Mouse (Mus musculus) heart, embryonic 12.5 days (tissue): ENCODE data around the gene Rps6ka4. TPM values are rescaled to one million over a fixed set of nuclear protein-coding genes. Genes with fewer than 3 reads are reported as not detected.

Experiments
- ATAC-seq: fragments of 200-750 bp; cut with Nextera tagmentation; 2 replicates; pipeline ENCODE4 v1.8.0; 2017; ENCODE audit warnings: moderate TSS enrichment, moderate library complexity; ENCODE audit not compliant: insufficient number of reproducible peaks, low FRiP score
- H3K27ac ChIP-seq: fragments of 300-500 bp; sonication (generic); 2 replicates; pipeline ENCODE4 v1.5.1; 2016; ENCODE audit warnings: mild to moderate bottlenecking, moderate library complexity; ENCODE audit not compliant: poor library complexity, severe bottlenecking
- H3K27me3 ChIP-seq: fragments of 300-500 bp; sonication (generic); replicated peaks from 2 replicates; pipeline ENCODE4 v1.6.1; 2016; ENCODE audit warnings: mild to moderate bottlenecking, moderate library complexity
- H3K36me3 ChIP-seq: fragments of 300-500 bp; sonication (generic); 2 replicates; pipeline ENCODE4 v1.6.1; 2016; ENCODE audit warnings: mild to moderate bottlenecking, moderate library complexity
- H3K4me1 ChIP-seq: fragments of 300-500 bp; sonication (generic); replicated peaks from 2 replicates; pipeline ENCODE4 v1.6.1; 2016; ENCODE audit warnings: mild to moderate bottlenecking
- H3K4me2 ChIP-seq: fragments of 300-500 bp; sonication (generic); 2 replicates; pipeline ENCODE4 v1.6.1; 2016; ENCODE audit warnings: mild to moderate bottlenecking, moderate library complexity
- H3K4me3 ChIP-seq: fragments of 300-500 bp; sonication (generic); 2 replicates; pipeline ENCODE4 v1.5.1; 2016; ENCODE audit warnings: mild to moderate bottlenecking
- H3K9ac ChIP-seq: fragments of 300-500 bp; sonication (generic); 2 replicates; pipeline ENCODE4 v1.6.1; 2016; ENCODE audit warnings: mild to moderate bottlenecking, moderate library complexity
- H3K9me3 ChIP-seq: fragments of 300-500 bp; sonication (generic); replicated peaks from 2 replicates; pipeline ENCODE4 v1.6.1; 2016; ENCODE audit warnings: mild to moderate bottlenecking, moderate library complexity
- WGBS: fragments of 180-500 bp; shearing (Covaris S2); methylation state at CpG from one replicate; pipeline ENCODE4 v1.1.7; 2016; 5-methylcytosine and 5-hydroxymethylcytosine counted together
- microRNA-seq: library from miRNA; unstranded; fragments of <30 nt; microRNA quantifications from one replicate; pipeline ENCODE4, GENCODE M21; 2017
- polyA plus RNA-seq: library from polyadenylated mRNA; unstranded; fragments of >200 nt; fragmentation: Nextera tagmentation; extraction: Ambion mirVana; gene quantifications from 2 replicates; pipeline ENCODE4 v1.2.1, GENCODE M21; 2016

Rps6ka4 gene
- polyA plus RNA-seq, 1 experiment from 2014 or later = 14.8 TPM

DNA sequence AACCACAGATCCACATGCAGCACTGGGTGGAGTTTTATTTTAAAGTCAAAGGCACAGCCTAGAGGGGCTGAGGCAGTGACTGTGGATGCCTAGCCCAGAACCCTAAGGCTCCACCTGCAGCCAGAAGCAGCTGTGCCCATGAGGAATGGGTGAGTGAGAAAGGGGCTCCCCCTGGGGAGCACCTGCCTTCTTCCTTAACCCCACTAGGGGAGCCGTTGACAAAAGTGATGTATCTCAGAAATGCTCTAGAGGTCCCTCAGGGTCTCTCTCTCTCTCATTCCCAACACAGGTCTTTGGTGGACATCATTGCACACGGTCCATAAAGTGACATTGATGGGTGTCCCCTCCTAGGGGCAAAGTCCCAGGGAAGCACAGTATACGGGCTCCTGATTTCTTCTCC, 11.4 kb downstream of the Rps6ka4 start:
- WGBS = 28% methylated on average over 3 of the region's 3 CpGs
- Histone ChIP-seq H3K36me3 (peaks cover 31% of the 10 kb centered on the region), H3K4me3 (no peak overlapping the region), H3K27ac (no peak overlapping the region), H3K27me3 (peaks cover 69% of the 10 kb centered on the region), H3K4me2 (no peak overlapping the region), H3K4me1 (peaks cover 16% of the 10 kb centered on the region), H3K9ac (no peak overlapping the region), H3K9me3 (no peaks in the 10 kb centered on the region)
- no peak for ATAC-seq

DNA sequence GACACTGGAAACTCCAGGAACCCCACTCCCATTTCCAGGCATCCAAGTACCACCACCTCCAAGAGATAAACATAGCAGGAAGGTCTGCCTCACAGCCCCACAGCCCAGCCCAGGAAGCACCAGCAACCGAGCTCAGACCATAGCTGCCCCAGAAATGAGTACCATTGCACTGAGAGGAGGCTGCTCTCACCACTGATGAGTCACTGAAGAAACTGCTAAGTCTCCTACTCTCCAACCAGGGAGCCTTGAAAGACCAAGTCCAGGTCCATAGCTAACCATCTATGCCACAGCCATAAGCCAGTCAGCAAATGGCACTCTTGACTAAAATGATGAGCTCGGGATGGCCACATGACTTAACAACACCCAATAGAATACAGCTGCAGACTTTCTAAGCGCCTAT, 13.8 kb downstream of the Rps6ka4 start:
- Histone ChIP-seq H3K36me3 (peaks cover 11% of the 10 kb centered on the region), H3K9me3 (no peaks in the 10 kb centered on the region), H3K9ac (no peak overlapping the region), H3K27me3 (peaks cover 59% of the 10 kb centered on the region), H3K4me1 (peaks cover 16% of the 10 kb centered on the region), H3K27ac (no peak overlapping the region), H3K4me2 (no peak overlapping the region), H3K4me3 (no peak overlapping the region)
- 71% methylated on average over 3 of the region's 3 CpGs for WGBS
- no peak for ATAC-seq

DNA sequence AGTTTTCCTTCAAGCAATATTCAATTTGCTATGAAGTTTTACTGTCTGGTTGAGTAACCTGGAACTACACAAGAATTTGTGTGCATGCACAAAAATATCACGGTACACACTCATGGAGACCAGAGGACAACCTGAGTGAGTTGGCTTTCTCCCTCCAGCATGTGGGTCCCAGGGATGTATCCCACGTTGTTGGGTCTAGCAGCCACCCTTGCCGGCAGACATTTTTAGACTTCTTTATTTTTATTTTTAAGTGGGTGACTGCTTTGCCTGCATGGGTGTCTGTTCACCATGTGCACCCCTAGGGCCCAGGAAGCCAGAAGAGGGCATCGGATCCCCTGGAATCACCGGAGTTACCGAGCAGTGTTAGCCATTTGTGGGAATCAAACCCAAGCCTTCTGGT, 15.1 kb downstream of the Rps6ka4 start:
- ATAC-seq = no peak
- Histone ChIP-seq H3K4me2 (no peak overlapping the region), H3K4me1 (peaks cover 7% of the 10 kb centered on the region), H3K4me3 (no peak overlapping the region), H3K27me3 (peaks cover 46% of the 10 kb centered on the region), H3K36me3 (peaks cover 9% of the 10 kb centered on the region), H3K27ac (no peak overlapping the region), H3K9me3 (peaks cover 5% of the 10 kb centered on the region), H3K9ac (no peak overlapping the region)
- WGBS = 78% methylated on average over 6 of the region's 6 CpGs

DNA sequence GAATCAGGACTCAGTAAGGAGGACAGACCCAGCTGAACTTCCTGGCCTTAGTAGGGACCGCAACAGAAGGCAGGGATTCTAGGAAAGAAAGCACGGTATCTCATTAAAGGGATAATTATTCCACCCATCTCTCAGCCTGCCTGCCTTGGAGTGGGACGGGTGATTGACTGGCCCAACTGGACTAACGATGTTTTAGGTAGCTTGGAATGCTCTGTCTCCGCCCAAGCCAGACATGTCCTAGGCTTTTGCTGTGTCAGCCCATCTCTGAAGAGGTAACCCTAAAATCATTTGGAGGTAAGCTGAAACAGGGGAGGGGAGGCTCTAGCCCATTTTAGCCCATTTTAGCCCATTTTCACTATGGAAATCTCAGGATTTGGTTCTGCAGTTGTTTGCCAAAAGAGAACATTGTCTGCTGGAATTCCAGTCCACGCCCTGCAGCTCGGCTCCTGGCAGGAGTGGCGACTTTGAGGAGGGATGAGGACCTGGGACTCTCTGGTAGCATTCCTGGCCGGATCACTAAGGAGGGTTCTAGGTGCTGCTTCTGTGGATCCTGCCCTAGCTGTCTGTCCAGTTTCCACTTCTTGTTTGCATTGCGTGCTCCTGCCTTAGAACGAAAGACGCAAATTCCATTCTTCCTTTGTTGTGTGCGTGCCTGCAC, 19.8 kb downstream of the Rps6ka4 start:
- WGBS = 79% methylated on average over 13 of the region's 13 CpGs
- H3K9ac ChIP-seq = no peak overlapping the region
- ATAC-seq = no peak

DNA sequence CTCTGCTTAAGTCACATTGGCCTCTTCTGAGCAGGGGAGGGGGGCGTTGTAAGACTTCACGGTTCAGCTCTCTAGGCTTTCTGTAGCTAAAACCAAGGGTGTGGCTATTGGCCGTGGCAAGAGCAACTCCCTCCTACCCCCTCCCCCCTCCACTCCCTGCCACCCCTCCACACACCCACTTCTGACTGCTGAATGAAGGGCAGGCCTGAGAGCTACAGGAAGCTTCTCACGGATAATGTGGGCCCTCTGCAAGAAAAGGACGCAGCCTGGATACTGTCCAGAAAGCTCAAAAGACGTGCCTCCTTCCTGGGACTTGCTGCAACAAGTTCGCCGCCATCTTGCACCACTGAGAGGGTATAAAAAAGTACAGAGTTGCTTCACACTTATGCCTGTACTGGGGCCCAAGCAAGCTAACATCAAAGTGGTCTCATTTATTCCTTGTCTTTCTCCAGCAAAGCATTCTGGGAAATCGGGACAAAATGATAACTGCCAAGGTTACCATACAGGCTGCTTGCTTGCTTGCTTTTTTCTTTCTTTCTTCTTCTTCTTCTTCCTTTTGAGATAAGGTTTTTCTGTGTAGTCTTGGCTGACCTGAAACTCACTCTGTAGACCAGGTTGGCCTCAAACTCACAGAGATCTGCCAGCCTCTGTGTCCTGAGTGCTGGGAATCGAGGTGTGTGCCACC, 21.2 kb downstream of the Rps6ka4 start:
- ATAC-seq = no peak
- H3K4me1 ChIP-seq = peaks cover 5% of the 10 kb centered on the region; the same call in 1 of the 2 replicates
- H3K27ac ChIP-seq = no peak overlapping the region
- H3K9ac ChIP-seq = no peak overlapping the region
- H3K4me2 ChIP-seq = no peak overlapping the region
- H3K36me3 ChIP-seq = no peaks in the 10 kb centered on the region
- 37% methylated on average over 10 of the region's 10 CpGs for WGBS
- no peak overlapping the region for H3K4me3 ChIP-seq
- H3K9me3 ChIP-seq = peaks cover 12% of the 10 kb centered on the region
- peaks cover 11% of the 10 kb centered on the region for H3K27me3 ChIP-seq

More for the DNA sequence above, 19.8 kb downstream of the Rps6ka4 start:
- peaks cover 5% of the 10 kb centered on the region; the same call in 1 of the 2 replicates for H3K4me1 ChIP-seq
- no peak overlapping the region for H3K4me2 ChIP-seq
- no peaks in the 10 kb centered on the region for H3K36me3 ChIP-seq
- no peak overlapping the region for H3K4me3 ChIP-seq
- peaks cover 6% of the 10 kb centered on the region for H3K9me3 ChIP-seq
- peaks cover 17% of the 10 kb centered on the region for H3K27me3 ChIP-seq
- no peak overlapping the region for H3K27ac ChIP-seq

DNA sequence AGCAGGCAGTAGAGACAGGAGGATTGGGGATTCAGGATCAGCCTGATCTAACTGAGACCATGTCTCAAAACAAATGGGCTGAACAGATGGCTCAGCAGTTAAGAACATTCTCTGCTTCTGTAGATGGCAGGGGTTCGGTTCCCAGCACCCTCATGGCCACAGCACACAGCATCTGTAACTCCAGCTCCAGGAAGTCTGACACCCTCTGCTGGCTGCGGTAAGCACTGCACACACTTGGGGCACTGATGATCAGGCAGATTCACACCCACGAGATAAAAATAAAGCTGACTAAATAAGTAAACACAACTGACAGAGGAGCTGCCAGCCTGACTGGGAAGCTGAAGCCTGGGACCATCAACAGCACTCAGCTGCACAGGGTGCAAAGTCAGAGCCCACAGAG, 25.5 kb downstream of the Rps6ka4 start:
- Histone ChIP-seq H3K36me3 (no peaks in the 10 kb centered on the region), H3K27ac (no peak overlapping the region), H3K27me3 (no peaks in the 10 kb centered on the region), H3K9me3 (peaks cover 6% of the 10 kb centered on the region; the same call in 1 of the 2 replicates), H3K4me1 (peaks cover 5% of the 10 kb centered on the region; the same call in 1 of the 2 replicates), H3K4me2 (no peak overlapping the region), H3K4me3 (no peak overlapping the region), H3K9ac (no peak overlapping the region)
- ATAC-seq = no peak
- WGBS = 73% methylated on average over 3 of the region's 3 CpGs

DNA sequence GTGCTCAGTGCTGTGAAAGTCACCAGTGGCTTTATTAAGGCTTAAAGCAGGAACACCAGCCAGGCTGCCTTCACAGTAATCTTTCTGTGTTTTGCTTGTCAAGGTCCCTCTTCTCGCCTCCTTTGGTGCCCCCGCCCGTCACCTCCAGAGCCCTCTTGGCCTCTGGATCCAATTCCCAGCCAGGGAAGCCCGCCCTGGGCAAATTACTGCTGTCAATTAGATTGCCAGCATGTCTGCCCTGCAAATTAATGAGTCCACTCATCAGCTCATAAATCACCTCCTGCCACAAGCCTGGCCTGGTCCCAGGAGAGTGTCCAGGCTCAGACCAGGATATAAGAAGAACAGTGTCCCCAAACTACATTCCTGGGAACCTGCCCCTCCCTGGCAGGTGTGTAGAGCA, 26.1 kb downstream of the Rps6ka4 start:
- no peak overlapping the region for H3K27ac ChIP-seq
- no peak overlapping the region for H3K4me3 ChIP-seq
- no peak overlapping the region for H3K9ac ChIP-seq
- ATAC-seq = no peak
- peaks cover 5% of the 10 kb centered on the region; the same call in 1 of the 2 replicates for H3K4me1 ChIP-seq
- peaks cover 6% of the 10 kb centered on the region; the same call in 1 of the 2 replicates for H3K9me3 ChIP-seq
- H3K36me3 ChIP-seq = no peaks in the 10 kb centered on the region
- no peak overlapping the region for H3K4me2 ChIP-seq
- no peaks in the 10 kb centered on the region for H3K27me3 ChIP-seq
- 57% methylated on average over 4 of the region's 4 CpGs for WGBS

Small RNA genes lying within 50 kb of the gene (microRNA-seq; reads per million reads assigned to microRNA genes)
- not detected for gene Mir5046

Other genes with a start within 250 kb of the Rps6ka4 start
- 0.47 and 0.55 TPM in 2 replicates for gene Ccdc88b, start 17.6 kb upstream of the Rps6ka4 start, polyA plus RNA-seq
- 85.9 and 92.9 TPM in 2 replicates for gene Trmt112, start 69.1 kb upstream of the Rps6ka4 start, polyA plus RNA-seq
- 202 and 218 TPM in 2 replicates for gene Prdx5, start 69.5 kb upstream of the Rps6ka4 start, polyA plus RNA-seq
- gene Esrra, start 81.2 kb upstream of the Rps6ka4 start, polyA plus RNA-seq = 27.4 and 30.2 TPM in 2 replicates
- gene Catsperz, start 84.7 kb upstream of the Rps6ka4 start, polyA plus RNA-seq = 2.2 and 2.3 TPM in 2 replicates
- gene Kcnk4, start 93.9 kb upstream of the Rps6ka4 start, polyA plus RNA-seq = 0.14 and 0.29 TPM in 2 replicates
- 53.4 and 54.5 TPM in 2 replicates for gene Bad, start 101.2 kb upstream of the Rps6ka4 start, polyA plus RNA-seq
- gene Gpr137, start 101.8 kb upstream of the Rps6ka4 start, polyA plus RNA-seq = 21.0 and 23.7 TPM in 2 replicates
- gene Ppp1r14b, start 134.3 kb upstream of the Rps6ka4 start, polyA plus RNA-seq = 194 and 198 TPM in 2 replicates
- 26.6 and 28.9 TPM in 2 replicates for gene Plcb3, start 135.8 kb upstream of the Rps6ka4 start, polyA plus RNA-seq
- 73.3 and 81.9 TPM in 2 replicates for gene Fkbp2, start 139.9 kb upstream of the Rps6ka4 start, polyA plus RNA-seq
- gene Vegfb, start 147.0 kb upstream of the Rps6ka4 start, polyA plus RNA-seq = 126 and 136 TPM in 2 replicates
- 32.7 and 33.9 TPM in 2 replicates for gene Dnajc4, start 151.9 kb upstream of the Rps6ka4 start, polyA plus RNA-seq
- 22.4 and 23.6 TPM in 2 replicates for gene Nudt22, start 155.5 kb upstream of the Rps6ka4 start, polyA plus RNA-seq
- gene Trpt1, start 155.5 kb upstream of the Rps6ka4 start, polyA plus RNA-seq = 13.3 and 14.3 TPM in 2 replicates
- 9.3 and 11.7 TPM in 2 replicates for gene Fermt3, start 178.8 kb upstream of the Rps6ka4 start, polyA plus RNA-seq
- 228 and 236 TPM in 2 replicates for gene Stip1, start 199.3 kb upstream of the Rps6ka4 start, polyA plus RNA-seq
- gene Macrod1, start 216.2 kb upstream of the Rps6ka4 start, polyA plus RNA-seq = 29.0 and 30.0 TPM in 2 replicates